Mouse (Mus musculus) layer of hippocampus, adult 6 months (tissue): ENCODE measurements around the gene Nfkb2. TPM values are rescaled to one million over a fixed set of nuclear protein-coding genes. Genes with fewer than 3 reads are reported as not detected.

Experiments
- long read RNA-seq, 2 experiments: library from polyadenylated mRNA; unstranded; transcript quantifications; one replicate each; pipeline ENCODE4 v2.0.0; 2019 to 2020
- microRNA-seq: library from miRNA; unstranded; fragments of <30 nt; microRNA quantifications from one replicate; pipeline ENCODE4 v1.2.0, GENCODE M21; 2020
- polyA plus RNA-seq: library from polyadenylated mRNA; unstranded; fragments of <200 nt; fragmentation: Nextera tagmentation; gene quantifications from 2 replicates; pipeline ENCODE4 v1.2.3, GENCODE M21; 2021

The Nfkb2 gene
- 1.6 and 2.2 TPM in 2 replicates for polyA plus RNA-seq
- long read RNA-seq, experiment 1, partial matches to known transcripts: 1 of 18 reads
- long read RNA-seq, experiment 1, other reads (novel, unspliced or antisense): 14 of 18 reads
- long read RNA-seq, experiment 2, partial matches to known transcripts: 9 of 15 reads
- long read RNA-seq, experiment 2, other reads (novel, unspliced or antisense): 3 of 15 reads

DNA sequence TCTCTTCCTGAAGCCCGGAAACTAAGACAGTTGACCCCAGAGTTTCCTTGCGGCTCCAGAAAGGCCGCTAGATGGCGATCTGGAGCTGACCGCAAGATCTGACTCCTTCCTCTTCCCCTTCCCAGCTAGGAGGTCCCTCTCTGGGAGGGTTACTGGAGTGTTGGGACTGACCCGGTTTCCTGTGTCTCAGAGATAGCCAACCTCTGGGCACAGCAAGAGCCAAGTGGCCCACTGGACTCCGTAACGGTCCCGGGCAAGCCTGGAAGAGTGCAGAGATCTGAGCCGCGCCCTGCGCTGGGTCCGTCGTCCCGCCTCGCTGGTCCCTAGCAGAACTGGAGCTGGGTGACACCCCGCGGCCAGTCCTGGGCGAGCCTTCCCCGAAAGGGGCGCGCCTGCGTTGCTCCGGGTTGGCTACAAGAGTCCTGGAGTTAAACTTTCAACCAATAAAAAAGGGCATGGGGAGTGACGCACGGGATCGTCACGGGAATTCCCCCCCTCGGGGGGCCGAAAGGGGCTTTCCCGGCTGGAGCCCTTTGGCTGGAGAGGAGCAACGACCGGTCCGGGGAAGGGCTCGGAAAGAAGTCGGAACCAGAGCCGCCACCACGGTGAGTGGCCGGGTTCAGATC is at the start of gene Nfkb2:
TSS of gene Nfkb2 (plus strand) at position 105 of the 626 bp plus-strand sequence.

GRCm38 (mm10) chr19:46326756-46327305 is 22.7 kb downstream of the Nfkb2 start, which contains the start of gene Psd:
TSS of gene Psd (minus strand) at chr19:46327156.

DNA sequence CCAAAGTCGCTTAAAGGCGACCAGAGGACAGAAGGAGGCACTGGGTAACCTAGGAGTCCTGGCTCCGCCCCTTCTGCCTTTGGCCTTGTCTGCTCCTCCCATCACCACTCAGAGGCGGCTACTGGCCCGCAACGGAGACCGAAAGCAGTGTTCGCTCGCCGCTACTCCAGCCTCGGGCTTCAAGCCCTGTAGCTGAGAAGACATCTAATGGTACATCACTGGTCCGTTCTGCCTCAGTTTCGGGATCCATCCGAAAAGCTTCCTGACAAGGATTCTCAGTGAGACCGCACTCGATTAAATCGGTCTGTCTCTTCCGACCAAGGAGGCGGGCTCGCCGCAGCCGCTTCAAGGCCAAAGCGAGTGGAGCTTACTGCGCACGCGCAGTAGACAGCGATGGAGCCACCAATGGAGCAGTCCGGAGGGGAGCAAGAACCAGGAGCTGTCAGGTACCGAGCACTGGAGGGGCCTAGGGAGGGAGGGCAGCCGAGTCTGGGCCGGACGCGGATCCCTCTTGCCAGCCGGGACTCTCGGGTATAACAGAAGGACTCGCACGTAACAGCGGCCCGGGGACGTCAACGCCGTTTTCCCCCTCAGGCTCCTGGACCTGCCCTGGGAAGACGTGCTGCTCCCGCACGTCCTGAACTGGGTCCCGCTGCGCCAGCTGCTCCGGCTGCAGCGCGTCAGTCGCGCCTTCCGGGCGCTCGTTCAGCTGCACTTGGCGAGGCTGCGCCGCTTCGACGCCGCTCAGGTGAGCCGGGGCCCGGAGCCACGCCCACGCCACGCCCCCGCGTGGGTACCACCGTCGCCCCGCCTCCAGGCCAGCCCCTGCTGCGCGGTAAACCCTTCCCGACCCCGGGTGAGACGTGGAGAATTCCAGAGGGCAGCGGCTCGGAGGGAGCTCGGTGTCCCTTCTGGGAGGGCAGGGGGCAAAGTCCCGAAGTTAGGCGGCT is 24.2 kb downstream of the Nfkb2 start, which contains the start of gene Fbxl15:
TSS of gene Fbxl15 (plus strand) at position 104 of the 950 bp plus-strand sequence.

DNA sequence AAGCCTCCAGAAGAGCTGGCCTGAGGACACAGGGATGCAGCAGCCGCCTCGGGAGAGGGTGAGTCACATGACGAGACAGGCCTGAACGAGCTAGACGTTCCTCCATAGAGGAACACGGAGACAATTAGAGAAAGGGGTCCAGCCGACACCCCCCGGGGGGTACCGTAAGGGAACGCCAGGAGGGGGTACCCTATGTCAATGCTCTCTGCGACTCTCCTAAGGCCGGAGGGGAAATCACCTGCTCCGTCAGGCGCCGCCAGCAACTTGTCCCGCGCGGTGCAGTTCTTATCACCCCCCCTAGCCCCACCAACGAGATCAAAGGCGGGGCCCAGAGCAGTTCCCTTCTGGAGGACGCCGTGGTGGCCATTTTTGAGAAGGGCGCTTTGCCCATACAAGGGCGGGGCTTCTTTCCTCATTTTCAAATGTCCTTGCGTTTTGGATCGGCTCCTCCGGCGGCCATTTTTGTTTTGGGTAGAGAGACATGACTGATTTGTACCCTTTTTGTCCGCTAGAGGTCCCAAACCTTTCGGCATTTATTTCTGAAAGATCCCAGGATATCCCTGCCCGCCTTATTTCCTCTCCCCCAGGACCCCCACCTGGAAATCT is 34.3 kb downstream of the Nfkb2 start, which contains the start of gene Cuedc2:
TSS of gene Cuedc2 (minus strand) at position 372 of the 606 bp plus-strand sequence.

GRCm38 (mm10) chr19:46350168-46350932 is 46.2 kb downstream of the Nfkb2 start, which contains the start of gene 2310034G01Rik:
TSS of gene 2310034G01Rik (minus strand) at chr19:46350302.

Small RNA genes within 50 kb of the gene (microRNA-seq; reads per million reads assigned to microRNA genes)
- 6.2 reads per million, percentile 23 among the genes with 10 or more reads in this experiment for gene Mir146b

Other genes starting within 250 kb of the Nfkb2 start
- 50.3 and 59.5 TPM in 2 replicates for gene Nolc1, start 228.5 kb upstream of the Nfkb2 start, polyA plus RNA-seq
- gene Elovl3, start 172.4 kb upstream of the Nfkb2 start, polyA plus RNA-seq: not detected in 2 replicates
- gene Pitx3, start 156.0 kb upstream of the Nfkb2 start, polyA plus RNA-seq: not detected in 2 replicates
- 36.0 and 39.2 TPM in 2 replicates for gene Gbf1, start 151.8 kb upstream of the Nfkb2 start, polyA plus RNA-seq
- 108 and 113 TPM in 2 replicates for gene Psd, start 22.8 kb downstream of the Nfkb2 start, polyA plus RNA-seq
- 58.6 and 58.7 TPM in 2 replicates for gene Fbxl15, start 23.9 kb downstream of the Nfkb2 start, polyA plus RNA-seq
- gene Cuedc2, start 34.4 kb downstream of the Nfkb2 start, polyA plus RNA-seq: 320 and 344 TPM in 2 replicates
- 24.3 and 25.9 TPM in 2 replicates for gene Mfsd13a, start 36.8 kb downstream of the Nfkb2 start, polyA plus RNA-seq
- 1.5 and 3.3 TPM in 2 replicates for gene 2310034G01Rik, start 46.0 kb downstream of the Nfkb2 start, polyA plus RNA-seq
- gene Actr1a, start 91.4 kb downstream of the Nfkb2 start, polyA plus RNA-seq: 69.6 and 72.0 TPM in 2 replicates
- gene Sufu, start 92.6 kb downstream of the Nfkb2 start, polyA plus RNA-seq: 9.2 and 11.1 TPM in 2 replicates
- 10.4 and 12.3 TPM in 2 replicates for gene Trim8, start 197.4 kb downstream of the Nfkb2 start, polyA plus RNA-seq